Mouse (Mus musculus) heart, embryonic 16.5 days (tissue): ENCODE measurements around the gene Gck. TPM values are rescaled to one million over a fixed set of nuclear protein-coding genes. Genes with fewer than 3 reads are reported as not detected.

Experiments
- ATAC-seq: fragments of 200-750 bp; cut with Nextera tagmentation; replicated peaks from 2 replicates; pipeline ENCODE4 v1.8.0; 2017; ENCODE audit warnings: moderate number of reproducible peaks; ENCODE audit not compliant: insufficient read depth, low FRiP score; ENCODE audit errors: extremely low read depth
- H3K27ac ChIP-seq: fragments of 300-500 bp; sonication (generic); 2 replicates; pipeline ENCODE4 v1.5.1; 2014; ENCODE audit warnings: mild to moderate bottlenecking, low read length, control low read depth, moderate library complexity
- H3K27me3 ChIP-seq: fragments of 300-500 bp; sonication (generic); 2 replicates; pipeline ENCODE4 v1.6.1; 2014; ENCODE audit warnings: low read length, mixed read lengths; ENCODE audit not compliant: control insufficient read depth, insufficient read depth
- H3K36me3 ChIP-seq: fragments of 300-500 bp; sonication (generic); 2 replicates; pipeline ENCODE4 v1.6.1; 2014; ENCODE audit not compliant: control insufficient read depth, insufficient read depth
- H3K4me1 ChIP-seq: fragments of 300-500 bp; sonication (generic); 2 replicates; pipeline ENCODE4 v1.6.1; 2014; ENCODE audit warnings: low read length, mixed read lengths; ENCODE audit not compliant: control insufficient read depth, insufficient read depth
- H3K4me2 ChIP-seq: fragments of 300-500 bp; sonication (generic); 2 replicates; pipeline ENCODE4 v1.6.1; 2014; ENCODE audit warnings: low read depth, mild to moderate bottlenecking, control low read depth, low read length
- H3K4me3 ChIP-seq: fragments of 300-500 bp; sonication (generic); 2 replicates; pipeline ENCODE4 v1.5.1; 2014; ENCODE audit warnings: mild to moderate bottlenecking, control low read depth, low read length
- H3K9ac ChIP-seq: fragments of 300-500 bp; sonication (generic); 2 replicates; pipeline ENCODE4 v1.6.1; 2014; ENCODE audit warnings: low read length, control low read depth
- H3K9me3 ChIP-seq: fragments of 300-500 bp; sonication (generic); replicated peaks from 2 replicates; pipeline ENCODE4 v1.6.1; 2016; ENCODE audit warnings: low read length; ENCODE audit not compliant: control insufficient read depth
- WGBS: fragments of 180-500 bp; shearing (Covaris S2); extraction: QIAGEN DNeasy Blood & Tissue Kit; methylation state at CpG from one replicate; pipeline ENCODE4 v1.1.7; 2014; 5-methylcytosine and 5-hydroxymethylcytosine counted together
- polyA plus RNA-seq: library from polyadenylated mRNA; unstranded; fragments of >200 nt; fragmentation: Nextera tagmentation; extraction: Ambion mirVana; gene quantifications from 2 replicates; pipeline ENCODE4 v1.2.1, GENCODE M21; 2015

The Gck gene
- polyA plus RNA-seq, 1 experiment from 2014 or later = 1.2 TPM

DNA sequence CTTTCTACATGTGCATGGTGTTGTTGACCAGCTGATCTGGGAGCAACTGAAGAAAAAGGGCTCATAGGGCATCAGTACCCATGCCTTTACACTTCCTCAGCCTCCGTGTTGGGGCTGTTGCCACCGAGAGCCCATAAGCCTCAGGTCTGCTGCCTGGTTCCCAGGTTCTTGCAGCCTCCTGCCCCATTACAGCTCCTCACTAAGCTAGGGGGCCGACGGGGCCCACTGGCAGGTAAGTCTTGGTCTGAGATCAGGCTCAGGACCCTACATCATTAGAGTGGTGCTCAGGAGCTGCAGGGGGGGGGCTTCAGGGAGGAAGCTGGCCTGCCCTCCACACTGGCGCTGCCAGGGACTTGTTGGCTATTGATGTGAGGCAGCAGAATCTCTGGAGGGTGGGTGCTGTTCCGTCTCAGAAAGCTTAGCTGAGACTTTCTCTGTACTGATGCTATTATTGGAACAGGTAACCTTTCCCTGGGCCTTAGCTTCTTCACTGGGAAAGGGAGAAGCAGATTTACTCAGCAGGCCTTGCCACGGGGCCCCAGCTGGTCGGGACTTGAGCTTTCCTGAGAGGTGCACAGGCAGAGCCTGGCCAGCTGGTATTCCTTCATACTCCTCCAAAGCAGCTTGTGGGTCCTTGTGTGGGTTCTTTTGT, 93.3 kb downstream of the Gck start:
- H3K4me1 ChIP-seq = peaks cover 22% of the 10 kb centered on the region
- H3K27me3 ChIP-seq = 0 out of 2 replicates have a peak, but pooled peaks cover 3% of the 10 kb centered on the region
- no peaks in the 10 kb centered on the region for H3K36me3 ChIP-seq
- ATAC-seq = no peak
- WGBS = 66% methylated on average over 8 of the region's 8 CpGs
- no peak overlapping the region; the same call in 1 of the 2 replicates for H3K27ac ChIP-seq
- no peak overlapping the region for H3K4me3 ChIP-seq
- H3K9me3 ChIP-seq = peaks cover 3% of the 10 kb centered on the region; the same call in 1 of the 2 replicates
- H3K9ac ChIP-seq = peak overlapping the region; percentile 26; the same call in 1 of the 2 replicates
- H3K4me2 ChIP-seq = no peak overlapping the region

DNA sequence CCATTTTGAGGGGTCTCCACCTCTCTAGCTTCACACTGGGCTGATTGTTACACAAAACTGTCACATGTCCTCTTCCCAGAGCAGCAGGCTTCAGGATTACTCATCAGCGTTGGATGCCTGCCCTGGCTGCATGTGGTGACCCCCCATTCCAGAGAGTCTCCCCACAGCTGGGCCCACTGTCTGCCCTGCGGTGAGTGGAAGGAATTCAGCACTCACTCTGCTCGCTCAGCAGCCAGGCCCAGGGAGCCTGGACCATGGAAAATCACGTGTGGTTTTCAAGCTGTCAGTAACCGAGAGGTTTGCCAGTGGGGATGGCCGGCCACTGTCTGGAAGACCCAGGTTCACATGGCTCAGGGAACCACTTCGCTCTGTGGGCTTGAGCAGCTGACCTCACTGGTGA, 94.0 kb downstream of the Gck start:
- H3K9ac ChIP-seq = peak overlapping the region; percentile 26
- ATAC-seq = peak; percentile 15; the same call in 1 of the 2 replicates

DNA sequence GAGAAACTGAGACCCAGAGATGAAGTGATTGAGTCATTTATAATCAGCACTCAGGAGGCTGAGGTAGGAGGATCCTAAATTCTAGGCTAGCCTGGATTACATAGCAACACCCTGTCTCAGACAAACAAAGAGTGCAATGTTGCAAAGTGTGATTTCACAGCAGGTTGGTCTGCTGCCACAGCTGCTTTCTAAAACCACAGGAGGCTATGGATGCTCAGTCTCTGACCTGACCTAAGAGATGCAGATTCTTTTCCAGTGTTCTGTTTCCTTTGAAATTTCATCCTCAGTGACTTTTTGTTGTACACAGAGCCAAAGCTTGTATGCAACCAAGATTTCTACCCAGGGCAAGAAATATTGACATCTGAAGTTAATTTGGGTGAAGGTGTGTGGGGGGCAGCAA, 94.4 kb downstream of the Gck start:
- Histone ChIP-seq H3K36me3 (no peaks in the 10 kb centered on the region), H3K4me3 (no peak overlapping the region), H3K27ac (no peak overlapping the region), H3K9me3 (peaks cover 3% of the 10 kb centered on the region; the same call in 1 of the 2 replicates), H3K27me3 (no peaks in the 10 kb centered on the region), H3K4me2 (no peak overlapping the region), H3K4me1 (peaks cover 24% of the 10 kb centered on the region), H3K9ac (peak overlapping the region; percentile 26)
- ATAC-seq = no peak

More for the DNA sequence above, 94.0 kb downstream of the Gck start:
- WGBS = 31% methylated on average over 7 of the region's 7 CpGs
- Histone ChIP-seq H3K27me3 (no peaks in the 10 kb centered on the region), H3K9me3 (peaks cover 3% of the 10 kb centered on the region; the same call in 1 of the 2 replicates), H3K4me3 (no peak overlapping the region), H3K4me2 (no peak overlapping the region), H3K27ac (no peak overlapping the region; the same call in 1 of the 2 replicates), H3K4me1 (peaks cover 22% of the 10 kb centered on the region), H3K36me3 (no peaks in the 10 kb centered on the region)

GRCm38 (mm10) chr11:5852314-5852713, 97.6 kb downstream of the Gck start:
- Histone ChIP-seq H3K4me2 (no peak overlapping the region), H3K27ac (no peak overlapping the region), H3K4me1 (peaks cover 31% of the 10 kb centered on the region), H3K9ac (no peak overlapping the region), H3K4me3 (no peak overlapping the region), H3K36me3 (no peaks in the 10 kb centered on the region), H3K27me3 (no peaks in the 10 kb centered on the region), H3K9me3 (no peaks in the 10 kb centered on the region)
- no peak; the same call in 1 of the 2 replicates for ATAC-seq
- 29% methylated on average over 1 of the region's 1 CpGs for WGBS

GRCm38 (mm10) chr11:5851021-5851736, 98.7 kb downstream of the Gck start:
- no peaks in the 10 kb centered on the region for H3K36me3 ChIP-seq
- H3K27ac ChIP-seq = peak overlapping the region; percentile 17; the same call in 1 of the 2 replicates
- H3K27me3 ChIP-seq = no peaks in the 10 kb centered on the region
- WGBS = 39% methylated on average over 4 of the region's 4 CpGs
- no peak overlapping the region for H3K9ac ChIP-seq
- 0 out of 2 replicates have a peak, but pooled peaks cover 3% of the 10 kb centered on the region for H3K9me3 ChIP-seq
- ATAC-seq = 0 out of 2 replicates have a peak, but pooled peaks have one; percentile 26
- H3K4me1 ChIP-seq = peaks cover 34% of the 10 kb centered on the region
- H3K4me2 ChIP-seq = no peak overlapping the region
- H3K4me3 ChIP-seq = no peak overlapping the region

Other genes starting within 250 kb of the Gck start
- gene Mrps24, start 234.4 kb downstream of the Gck start, polyA plus RNA-seq = 197 and 201 TPM in 2 replicates
- gene Urgcp, start 187.7 kb downstream of the Gck start, polyA plus RNA-seq = 39.3 and 42.2 TPM in 2 replicates
- gene Dbnl, start 161.6 kb downstream of the Gck start, polyA plus RNA-seq = 82.8 and 86.7 TPM in 2 replicates
- gene Pgam2, start 146.3 kb downstream of the Gck start, polyA plus RNA-seq = 1,049 and 1,143 TPM in 2 replicates
- 6.2 and 6.4 TPM in 2 replicates for gene Polm, start 112.1 kb downstream of the Gck start, polyA plus RNA-seq
- 35.7 and 36.5 TPM in 2 replicates for gene Aebp1, start 88.1 kb downstream of the Gck start, polyA plus RNA-seq
- gene Pold2, start 71.8 kb downstream of the Gck start, polyA plus RNA-seq = 113 and 115 TPM in 2 replicates
- 3,470 and 5,161 TPM in 2 replicates for gene Myl7, start 51.3 kb downstream of the Gck start, polyA plus RNA-seq
- gene Ykt6, start 5.6 kb upstream of the Gck start, polyA plus RNA-seq = 38.3 and 40.5 TPM in 2 replicates
- gene Camk2b, start 116.3 kb upstream of the Gck start, polyA plus RNA-seq = 2.7 and 2.8 TPM in 2 replicates
- 0.25 and 0.39 TPM in 2 replicates for gene A730071L15Rik, start 249.9 kb upstream of the Gck start, polyA plus RNA-seq